Mouse (Mus musculus): ENCODE results near the gene Tob1.

The Tob1 gene

GRCm38 (mm10) chr11:94211124-94211603 is at the start of gene Tob1:
Gene Tob1 (plus strand): TSS chr11:94211454.
- peak; percentile 96 to 97 for DNase-seq (ENCODE audit: low spot score in 2 of 2)

DNA sequence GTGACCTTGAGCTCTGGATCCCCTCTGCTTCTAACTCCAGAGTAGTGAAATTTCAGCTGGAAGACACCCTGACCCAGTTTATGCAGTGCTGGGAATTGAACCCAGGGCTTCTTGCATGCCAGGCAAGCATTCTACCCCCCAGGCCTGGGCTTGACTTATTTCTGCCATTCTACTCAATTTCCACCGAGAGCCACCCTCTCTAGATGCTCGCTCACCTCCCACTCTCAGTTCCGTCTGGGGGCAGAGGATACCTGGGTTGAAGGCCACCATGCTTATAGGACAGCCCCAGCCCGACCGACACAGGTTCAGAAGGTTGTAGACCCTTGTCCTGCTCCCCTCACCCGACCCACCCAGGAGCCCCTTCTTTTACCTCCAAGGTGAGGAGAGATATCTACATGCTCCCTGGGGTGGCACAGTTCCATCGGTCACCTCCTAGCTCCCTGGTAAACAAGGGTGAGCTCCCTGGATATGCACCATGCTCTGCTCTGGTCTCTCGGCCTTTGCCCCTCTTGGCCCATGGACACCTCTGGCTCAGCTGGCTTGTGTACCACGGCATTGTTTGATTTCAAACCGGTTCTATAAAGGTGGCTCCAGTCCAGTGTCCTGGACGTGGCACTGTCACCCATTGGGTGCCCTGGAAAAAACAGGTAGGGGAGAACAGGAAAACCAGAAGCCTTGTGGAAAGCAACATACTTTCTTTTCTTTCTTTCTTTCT is 49.2 kb upstream of the Tob1 start:
- DNase-seq (ENCODE audit: low spot score in 2 of 2) = no peak

DNA sequence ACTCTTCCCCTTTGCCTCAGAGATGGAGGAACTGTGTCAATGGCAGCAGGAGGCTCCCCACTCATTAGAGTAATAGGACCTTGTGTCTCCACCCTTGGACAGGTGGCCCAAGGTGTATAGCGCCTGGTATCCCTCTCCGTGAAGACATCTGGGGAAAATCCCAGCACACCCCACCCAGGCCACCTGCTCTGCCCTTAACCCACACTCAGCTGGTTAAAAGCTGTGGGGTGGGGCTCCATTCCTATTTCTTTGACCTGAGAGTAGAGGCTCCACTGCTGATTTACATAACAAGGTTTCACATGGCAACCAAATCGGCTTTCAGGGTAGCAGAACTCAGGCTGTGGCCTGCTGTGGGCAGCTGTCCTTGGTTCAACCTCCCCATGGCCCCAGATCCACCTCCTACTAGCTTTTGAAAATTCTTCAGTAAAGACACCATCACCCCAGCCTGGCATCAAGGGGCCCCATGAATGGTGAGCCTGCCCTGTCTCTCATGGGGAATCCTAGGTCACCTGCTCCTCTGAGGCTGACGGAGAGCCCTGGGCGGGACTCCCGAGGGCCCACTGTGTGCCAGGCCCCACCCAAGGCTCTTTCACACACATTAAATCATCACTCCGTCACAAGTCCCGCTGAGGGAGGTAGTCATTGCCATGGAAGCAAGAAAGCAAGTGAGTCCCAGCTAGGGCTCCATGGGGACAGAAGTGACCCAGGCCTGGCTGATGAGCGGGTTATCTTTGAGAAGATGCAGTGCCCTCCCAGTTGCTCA is 48.1 kb upstream of the Tob1 start:
- no peak for DNase-seq (ENCODE audit: low spot score in 2 of 2)

DNA sequence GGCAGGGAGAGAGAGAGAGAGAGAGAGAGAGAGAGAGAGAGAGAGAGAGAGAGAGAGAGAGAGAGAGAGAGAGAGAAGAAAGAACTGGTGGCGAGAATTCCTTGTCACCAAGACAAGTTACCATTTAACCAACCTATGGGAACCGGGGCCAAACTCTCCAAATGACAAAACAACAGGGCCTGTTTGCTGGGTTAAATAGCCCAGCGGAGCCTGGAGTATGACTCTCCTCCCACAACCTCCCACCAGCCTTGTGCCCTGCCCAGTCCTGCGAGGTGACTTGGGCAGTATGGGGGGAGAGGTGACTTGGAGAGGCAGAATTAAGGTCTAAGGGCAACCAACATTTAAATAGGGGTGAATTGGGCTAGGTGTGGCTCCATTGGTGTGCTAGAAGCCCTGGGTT is 45.5 kb upstream of the Tob1 start:
- no peak for DNase-seq (ENCODE audit: low spot score in 2 of 2)

DNA sequence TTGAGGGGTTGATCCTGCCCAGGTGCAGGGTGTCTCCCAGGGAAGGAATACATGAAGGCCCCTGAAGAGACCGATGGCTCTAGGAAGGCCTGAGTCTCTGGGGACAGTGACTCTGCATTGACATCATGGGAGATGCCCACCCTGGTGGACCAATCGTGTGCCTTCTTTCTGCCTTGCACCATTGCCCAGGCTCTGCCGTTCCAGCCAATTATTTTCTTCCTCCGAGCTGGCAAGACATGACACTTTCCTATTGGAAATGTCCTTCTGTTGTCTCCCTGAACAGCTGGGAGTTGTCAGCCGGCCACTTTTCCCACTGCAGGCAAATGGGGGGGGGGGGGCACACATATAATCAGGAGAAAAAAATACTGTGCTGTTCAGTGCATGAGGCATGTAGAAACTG is 43.0 kb upstream of the Tob1 start:
- no peak for DNase-seq (ENCODE audit: low spot score in 2 of 2)

GRCm38 (mm10) chr11:94169596-94169995 is 41.7 kb upstream of the Tob1 start:
- DNase-seq (ENCODE audit: low spot score in 2 of 2) = no peak

- no peak for DNase-seq (ENCODE audit: low spot score in 2 of 2)
Observed at GRCm38 (mm10) chr11:94171691-94172090, 39.6 kb upstream of the Tob1 start.

GRCm38 (mm10) chr11:94172186-94172585 is 39.1 kb upstream of the Tob1 start:
- DNase-seq (ENCODE audit: low spot score in 2 of 2) = no peak

DNA sequence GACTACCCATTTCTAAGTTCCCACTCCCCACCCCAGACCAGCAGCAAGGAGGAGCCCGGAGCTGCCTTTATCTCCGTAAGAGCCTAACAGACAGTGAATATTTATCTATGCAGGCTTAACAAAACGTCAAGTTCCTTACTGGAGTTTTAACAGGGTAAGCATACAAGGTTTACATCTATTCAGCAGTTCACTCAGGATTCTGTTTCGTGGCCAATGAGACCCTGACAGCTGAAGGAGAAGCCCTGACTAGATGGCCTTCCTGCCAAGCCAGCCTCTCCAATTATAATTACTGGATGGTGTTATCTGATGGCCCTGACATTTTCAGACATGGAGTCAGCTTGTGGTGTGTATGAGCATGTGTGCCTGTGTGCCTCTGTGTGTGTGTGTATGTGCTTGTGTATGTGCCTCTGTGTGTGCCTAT is 37.5 kb upstream of the Tob1 start:
- no peak for DNase-seq (ENCODE audit: low spot score in 2 of 2)

DNA sequence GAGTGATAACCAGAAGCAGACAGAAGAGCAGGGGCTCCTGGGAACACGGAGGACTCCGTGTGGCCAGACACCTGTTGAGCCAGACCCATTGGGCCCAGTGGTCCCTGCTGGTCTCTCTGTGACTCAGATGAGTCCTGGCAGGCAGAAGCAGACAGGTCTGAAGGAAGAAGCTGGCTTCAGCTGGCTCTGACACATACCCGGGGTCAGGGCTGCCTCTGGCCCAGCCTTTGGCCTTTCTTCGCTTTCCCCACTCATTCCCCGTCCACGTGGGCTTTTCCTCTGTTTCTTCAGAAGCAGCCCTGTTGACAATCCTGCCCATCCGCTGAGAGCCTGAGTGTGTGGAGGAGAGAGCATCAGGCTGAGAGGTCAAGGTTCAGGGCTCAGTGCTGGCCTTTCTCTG is 36.0 kb upstream of the Tob1 start:
- DNase-seq (ENCODE audit: low spot score in 2 of 2) = no peak

DNA sequence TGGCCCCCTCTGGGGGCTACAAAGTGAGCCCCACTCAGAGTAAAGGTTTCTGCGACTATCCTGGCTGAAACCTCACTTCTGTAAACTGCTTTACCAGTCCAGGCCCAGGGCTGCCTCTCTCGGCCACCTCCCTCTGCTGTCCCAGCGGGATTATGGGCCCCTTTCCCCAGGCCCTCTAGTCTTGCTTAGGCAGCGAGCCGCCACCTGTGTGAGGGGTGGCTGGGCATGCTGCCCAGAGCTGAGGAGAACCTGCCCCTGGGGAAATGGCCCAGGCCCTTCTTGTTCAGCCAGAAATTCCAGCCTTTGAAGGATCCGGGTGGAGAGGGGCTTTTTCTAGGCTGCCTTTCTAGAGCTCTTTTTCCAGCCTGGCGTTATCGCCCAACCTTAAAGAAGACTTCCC is 35.6 kb upstream of the Tob1 start:
- DNase-seq (ENCODE audit: low spot score in 2 of 2) = no peak

DNA sequence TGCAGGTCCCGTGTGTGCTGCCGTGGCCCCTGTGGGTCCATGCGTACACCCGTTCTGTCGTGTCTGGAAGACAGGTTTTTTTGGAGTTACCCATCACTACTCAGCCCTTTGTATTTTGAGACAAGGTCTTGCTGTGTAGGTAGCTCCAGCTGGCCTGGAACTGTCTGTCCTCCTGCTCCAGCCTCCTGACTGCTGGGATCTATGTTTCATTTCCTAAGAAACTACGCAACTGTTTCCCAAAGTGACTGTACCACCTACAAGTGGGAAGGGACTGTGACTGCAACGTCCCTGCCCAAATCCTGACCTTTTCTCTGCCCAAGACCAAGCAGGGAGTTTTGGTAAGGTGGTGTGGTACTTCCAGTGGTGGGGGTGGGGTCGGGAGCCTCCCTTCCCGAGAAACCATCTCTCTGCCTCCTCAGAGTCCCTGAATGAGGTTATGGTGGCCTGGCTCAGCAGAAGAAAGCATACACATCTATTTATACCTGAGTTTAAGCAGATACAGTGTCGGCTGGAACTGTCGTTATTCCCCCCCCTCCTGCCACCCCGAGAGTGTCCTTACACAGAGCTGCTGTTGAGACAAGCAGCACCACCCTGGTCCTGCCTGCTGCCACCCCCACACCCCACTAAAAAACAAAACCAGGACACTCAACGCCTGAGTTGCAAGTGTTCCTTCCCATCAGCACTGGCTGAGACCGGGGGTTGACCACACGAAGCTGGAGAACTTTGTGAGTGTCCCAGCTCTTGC is 33.2 kb upstream of the Tob1 start:
- DNase-seq (ENCODE audit: low spot score in 2 of 2) = peak in 1 of 2 experiments; percentile 14

DNA sequence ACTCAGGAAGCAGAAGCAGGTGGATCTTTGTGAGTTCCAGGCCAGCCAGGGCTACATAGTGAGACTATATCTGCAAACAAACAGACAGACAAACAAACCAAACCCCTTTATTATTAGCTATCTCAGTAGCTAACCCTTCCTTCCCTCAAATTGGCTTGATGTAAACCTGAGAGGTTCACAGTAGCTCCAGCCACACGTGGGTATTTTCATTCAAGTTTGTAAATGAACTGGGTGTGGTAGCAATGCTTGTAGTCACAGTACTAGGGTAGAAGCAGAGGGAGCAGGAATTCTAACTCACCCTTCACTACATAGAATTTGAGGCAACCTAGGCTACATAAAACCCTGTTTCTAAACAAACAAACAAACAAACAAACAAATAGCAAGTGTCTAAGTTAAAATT is 31.5 kb upstream of the Tob1 start:
- DNase-seq (ENCODE audit: low spot score in 2 of 2) = no peak

DNA sequence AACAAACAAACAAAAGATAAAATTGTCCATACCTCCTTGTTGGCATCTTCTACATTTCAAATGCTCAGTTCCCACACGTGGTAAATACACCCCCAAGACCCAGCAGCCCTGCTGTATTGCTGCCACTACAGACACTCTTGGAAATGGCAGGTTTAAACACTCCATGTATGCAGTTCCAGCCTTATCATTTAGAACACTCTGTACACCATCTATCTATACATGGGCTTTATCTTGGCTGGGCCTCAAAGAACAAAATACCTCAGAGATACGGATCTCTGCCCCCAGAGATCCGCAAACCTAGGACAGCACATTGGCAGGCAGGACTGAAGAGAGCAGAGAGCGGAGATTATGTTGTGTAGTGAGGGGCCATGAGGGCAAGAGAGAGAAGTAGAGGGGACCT is 31.1 kb upstream of the Tob1 start:
- DNase-seq (ENCODE audit: low spot score in 2 of 2) = no peak

DNA sequence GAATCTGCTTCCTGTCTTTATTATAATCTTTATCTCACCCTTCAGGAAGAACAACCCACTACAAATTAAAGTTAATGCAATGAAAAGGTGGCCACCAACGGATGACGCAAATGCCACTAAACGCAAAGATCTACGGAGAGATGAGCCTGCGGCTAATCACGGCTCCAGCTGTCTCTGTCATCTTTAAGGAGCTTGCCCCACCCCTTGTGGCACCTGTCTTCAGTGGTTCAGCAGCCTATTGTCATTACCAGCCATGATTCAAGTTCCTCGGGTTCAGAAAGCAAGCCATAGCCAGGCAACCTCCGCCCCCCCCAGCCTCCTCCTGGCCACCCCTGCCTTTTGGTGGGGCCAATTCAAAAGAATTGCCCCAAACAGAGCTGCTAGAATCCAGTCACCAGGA is 29.6 kb upstream of the Tob1 start:
- DNase-seq (ENCODE audit: low spot score in 2 of 2) = no peak

DNA sequence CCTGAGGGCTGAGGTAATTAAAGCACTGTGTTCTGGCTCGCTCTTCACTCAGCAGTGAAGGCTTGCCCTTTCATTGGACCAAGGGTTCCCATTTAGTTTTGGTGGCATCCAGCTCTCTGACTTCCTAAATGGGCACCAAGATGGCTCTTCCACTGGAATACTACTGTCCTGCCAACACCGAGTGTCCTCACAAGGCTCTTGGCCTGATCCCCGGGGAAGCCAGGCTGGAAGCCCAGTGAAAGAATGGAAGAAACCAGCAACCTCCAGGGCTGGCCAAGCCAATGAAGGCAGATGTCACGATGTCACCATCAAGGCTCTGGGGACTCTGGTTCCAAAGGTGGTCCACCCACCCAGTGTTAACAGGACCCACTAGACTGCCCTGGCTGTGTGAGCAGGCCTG is 28.5 kb upstream of the Tob1 start:
- no peak for DNase-seq (ENCODE audit: low spot score in 2 of 2)

GRCm38 (mm10) chr11:94183120-94183519 is 28.1 kb upstream of the Tob1 start:
- DNase-seq (ENCODE audit: low spot score in 2 of 2) = no peak

DNA sequence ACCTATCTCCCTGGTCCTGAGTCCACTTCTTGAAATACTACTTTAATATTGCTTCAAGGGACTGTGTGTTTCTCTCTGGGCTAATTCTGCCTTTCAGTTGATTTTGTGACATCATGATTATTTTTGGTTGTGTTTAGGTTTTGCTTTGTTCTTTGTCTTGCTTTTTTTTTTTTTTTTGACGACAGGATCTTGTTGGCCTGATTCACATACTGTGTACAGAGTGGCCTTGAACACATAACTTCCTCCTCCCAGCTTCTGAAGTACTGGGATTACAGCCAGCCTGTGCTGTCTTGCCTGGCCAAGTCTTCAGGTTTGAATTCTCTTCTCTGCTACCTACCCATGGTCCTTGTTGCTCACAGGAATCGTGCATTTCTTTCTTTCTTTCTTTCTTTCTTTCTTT is 27.6 kb upstream of the Tob1 start:
- no peak for DNase-seq (ENCODE audit: low spot score in 2 of 2)

- DNase-seq (ENCODE audit: low spot score in 2 of 2) = no peak
Observed at GRCm38 (mm10) chr11:94189579-94189978, 21.7 kb upstream of the Tob1 start.

DNA sequence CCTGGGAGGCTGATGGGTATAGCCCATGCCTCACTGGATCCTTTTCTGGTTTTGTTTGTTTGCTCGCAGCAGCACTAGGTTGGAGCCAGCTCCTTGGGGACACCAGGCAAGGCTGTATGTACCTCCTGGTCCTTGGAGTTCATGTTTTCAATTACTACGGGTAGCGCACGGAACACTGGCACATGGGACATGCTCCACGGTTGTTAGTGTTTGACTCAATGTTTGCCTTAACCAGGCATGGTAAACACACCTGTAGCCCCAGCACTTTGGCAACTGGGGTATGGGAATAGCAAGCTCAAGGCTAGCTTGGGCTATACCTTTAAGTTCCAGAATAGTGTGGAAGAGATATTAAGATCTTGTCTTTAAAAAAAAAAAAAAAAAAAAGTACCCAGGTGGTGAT is 20.6 kb upstream of the Tob1 start:
- no peak for DNase-seq (ENCODE audit: low spot score in 2 of 2)

DNA sequence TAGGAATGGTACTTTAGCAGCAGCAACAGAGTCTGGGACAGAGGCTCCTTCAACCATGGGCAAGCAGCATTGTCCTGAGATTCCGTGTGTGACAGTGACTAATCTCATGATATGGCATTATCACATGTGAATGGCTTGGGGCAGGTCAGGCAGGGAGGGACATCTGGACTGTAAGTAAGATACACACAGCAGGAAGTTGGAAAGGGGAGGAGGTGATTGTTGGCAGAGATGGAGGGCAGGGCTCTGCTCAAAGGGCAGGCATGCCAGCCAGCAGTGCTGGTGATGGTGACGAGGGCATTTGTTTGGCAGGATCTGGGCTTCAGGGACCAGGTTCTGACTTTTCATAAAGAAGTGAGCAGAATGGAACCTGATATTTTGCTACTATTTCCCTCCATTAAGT is 18.1 kb upstream of the Tob1 start:
- DNase-seq (ENCODE audit: low spot score in 2 of 2) = no peak

DNA sequence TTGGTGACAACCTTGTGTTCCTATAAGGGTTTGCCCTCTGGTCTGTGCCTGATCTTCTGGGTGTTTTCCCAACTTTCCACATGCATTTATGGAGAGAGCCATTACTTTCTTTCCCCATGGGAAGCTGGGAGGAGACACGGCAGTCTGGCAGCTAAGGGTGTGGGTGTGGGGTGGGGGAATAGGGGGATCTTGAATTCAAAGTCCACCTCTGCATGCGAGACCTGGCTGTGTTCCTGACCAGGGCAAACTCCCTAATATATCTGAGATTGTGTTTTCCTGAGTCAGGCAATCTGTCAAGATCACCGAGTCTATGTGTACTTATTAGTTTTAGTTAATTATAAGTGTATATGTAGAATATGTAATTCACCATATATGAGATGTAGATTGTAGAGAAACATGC is 14.9 kb upstream of the Tob1 start:
- no peak for DNase-seq (ENCODE audit: low spot score in 2 of 2)

All from frontal cortex, postnatal 36 days (tissue).